Mouse (Mus musculus) Muller cell, postnatal 12 days (primary cell): ENCODE measurements around the gene Cdc42bpg.

ENCODE experiments used
- DNase-seq: peaks from one replicate; pipeline ENCODE4 v3.0.0-alpha.2; 2015; ENCODE audit errors: inconsistent ontology term

Cdc42bpg gene

GRCm38 (mm10) chr19:6331178-6331577 is 24.9 kb downstream of the Cdc42bpg start:
- DNase-seq, result no peak

GRCm38 (mm10) chr19:6331719-6332516 is 25.7 kb downstream of the Cdc42bpg start:
- DNase-seq, result peak; percentile 64

GRCm38 (mm10) chr19:6333761-6334595 is 27.7 kb downstream of the Cdc42bpg start:
- DNase-seq, result no peak

GRCm38 (mm10) chr19:6334673-6335457 is 28.6 kb downstream of the Cdc42bpg start, which contains the start of gene Men1:
Gene Men1, plus strand, starts transcription at chr19:6334979.
- peak; percentile 94 for DNase-seq

GRCm38 (mm10) chr19:6335458-6335827 is 29.2 kb downstream of the Cdc42bpg start:
- no peak for DNase-seq

- no peak for DNase-seq
These were observed 30.7 kb downstream of the Cdc42bpg start for GRCm38 (mm10) chr19:6336920-6337319.

- DNase-seq, result no peak
These were observed 31.9 kb downstream of the Cdc42bpg start for GRCm38 (mm10) chr19:6338171-6338570.

- DNase-seq, result no peak
These were observed 32.5 kb downstream of the Cdc42bpg start for GRCm38 (mm10) chr19:6338716-6339115.

GRCm38 (mm10) chr19:6339191-6339590 is 32.9 kb downstream of the Cdc42bpg start:
- DNase-seq, result no peak

- peak; percentile 19 for DNase-seq
These were observed 33.7 kb downstream of the Cdc42bpg start for GRCm38 (mm10) chr19:6339890-6340504.

GRCm38 (mm10) chr19:6340524-6341452 is 34.5 kb downstream of the Cdc42bpg start, which contains the start of gene Map4k2:
Gene Map4k2, plus strand, starts transcription at chr19:6341135.
- DNase-seq, result peak; percentile 89

GRCm38 (mm10) chr19:6341453-6342077 is 35.3 kb downstream of the Cdc42bpg start:
- DNase-seq, result no peak

- DNase-seq, result no peak
These were observed 36.1 kb downstream of the Cdc42bpg start for GRCm38 (mm10) chr19:6342276-6342933.

- DNase-seq, result no peak
These were observed 37.0 kb downstream of the Cdc42bpg start for GRCm38 (mm10) chr19:6343066-6343925.

GRCm38 (mm10) chr19:6343996-6344395 is 37.7 kb downstream of the Cdc42bpg start:
- no peak for DNase-seq

GRCm38 (mm10) chr19:6346023-6346422 is 39.8 kb downstream of the Cdc42bpg start:
- DNase-seq, result no peak

GRCm38 (mm10) chr19:6346661-6347060 is 40.4 kb downstream of the Cdc42bpg start:
- no peak for DNase-seq

- no peak for DNase-seq
These were observed 41.4 kb downstream of the Cdc42bpg start for GRCm38 (mm10) chr19:6347615-6348014.
